Mouse (Mus musculus): ENCODE measurements around the gene Lins1. TPM values are rescaled to one million over a fixed set of nuclear protein-coding genes. Genes with fewer than 3 reads are reported as not detected.

The Lins1 gene
- total and polyA plus RNA-seq, 2 experiments from 2014 or later: 14.8 to 24.4 TPM

GRCm38 (mm10) chr7:66660291-66660690 is 29.4 kb upstream of the Lins1 start:
- no peak overlapping the region for H3K4me3 ChIP-seq (ENCODE audit: low read length)
- no peak overlapping the region for H3K9ac ChIP-seq (replicated peaks; ENCODE audit: low read length)
- no peaks in the 10 kb centered on the region for H3K4me1 ChIP-seq (ENCODE audit: insufficient read depth, low read length)
- H3K36me3 ChIP-seq (ENCODE audit: insufficient read depth, low read length): peaks cover 8% of the 10 kb centered on the region; the same call in 1 of the 2 replicates
- no peak for ATAC-seq
- TF ChIP-seq CTCF (IDR thresholded peaks at IDR 0.05; ENCODE audit: low read depth): peak; percentile 47
- no peak overlapping the region for H3K4me2 ChIP-seq (ENCODE audit: low read depth, low read length)
- no peak overlapping the region for H3K27ac ChIP-seq
- H3K9me3 ChIP-seq (ENCODE audit: low read length): no peaks in the 10 kb centered on the region
- 80% methylated on average over 7 of the region's 7 CpGs for WGBS
- no peaks in the 10 kb centered on the region for H3K27me3 ChIP-seq (ENCODE audit: insufficient read depth, low read length)
- DNase-seq (ENCODE audit: low spot score): no peak

GRCm38 (mm10) chr7:66660972-66661371 is 28.7 kb upstream of the Lins1 start:
- H3K9ac ChIP-seq (replicated peaks; ENCODE audit: low read length): no peak overlapping the region
- WGBS: 83% methylated on average over 8 of the region's 8 CpGs
- TF ChIP-seq CTCF (IDR thresholded peaks at IDR 0.05; ENCODE audit: low read depth): no peak
- H3K36me3 ChIP-seq (ENCODE audit: insufficient read depth, low read length): peaks cover 8% of the 10 kb centered on the region; the same call in 1 of the 2 replicates
- no peaks in the 10 kb centered on the region for H3K4me1 ChIP-seq (ENCODE audit: insufficient read depth, low read length)
- ATAC-seq (no peak), DNase-seq (ENCODE audit: low spot score) (no peak)
- H3K4me2 ChIP-seq (ENCODE audit: low read depth, low read length): no peak overlapping the region
- H3K27me3 ChIP-seq (ENCODE audit: insufficient read depth, low read length): no peaks in the 10 kb centered on the region
- H3K27ac ChIP-seq: no peak overlapping the region
- no peak overlapping the region for H3K4me3 ChIP-seq (ENCODE audit: low read length)
- no peaks in the 10 kb centered on the region for H3K9me3 ChIP-seq (ENCODE audit: low read length)

- Histone ChIP-seq H3K4me2 (ENCODE audit: low read depth, low read length) (peak overlapping the region; percentile 33; the same call in 1 of the 2 replicates), H3K9me3 (ENCODE audit: low read length) (no peaks in the 10 kb centered on the region), H3K27ac (no peak overlapping the region), H3K36me3 (ENCODE audit: insufficient read depth, low read length) (peaks cover 11% of the 10 kb centered on the region; the same call in 1 of the 2 replicates), H3K27me3 (ENCODE audit: insufficient read depth, low read length) (no peaks in the 10 kb centered on the region), H3K4me3 (ENCODE audit: low read length) (no peak overlapping the region), H3K4me1 (ENCODE audit: insufficient read depth, low read length) (no peaks in the 10 kb centered on the region), H3K9ac (replicated peaks; ENCODE audit: low read length) (no peak overlapping the region)
- TF ChIP-seq CTCF (IDR thresholded peaks at IDR 0.05; ENCODE audit: low read depth): peak; percentile 96
- ATAC-seq (peak; percentile 71), DNase-seq (ENCODE audit: low spot score) (peak; percentile 90)
- 20% methylated on average over 8 of the region's 8 CpGs for WGBS
Observed at GRCm38 (mm10) chr7:66661572-66661971, 28.1 kb upstream of the Lins1 start.

DNA sequence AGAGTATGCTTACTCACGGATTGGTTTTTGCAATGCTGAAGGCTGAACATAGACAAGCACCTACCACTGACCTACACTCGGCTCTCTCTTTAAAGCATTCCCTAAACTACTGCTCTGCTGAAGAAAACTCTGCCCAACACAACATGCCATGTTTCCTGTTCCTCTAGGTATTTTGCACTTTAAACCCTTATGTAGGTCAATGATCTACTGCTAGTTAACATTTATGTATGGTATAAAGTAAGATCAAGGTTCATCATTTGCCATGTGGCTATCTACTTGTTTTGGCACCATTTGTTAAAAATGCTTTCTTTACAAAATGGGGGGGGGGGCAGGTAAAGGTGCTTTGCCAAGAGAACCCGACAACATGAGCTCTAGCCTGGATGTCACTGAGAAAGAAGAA is 26.1 kb upstream of the Lins1 start:
- peaks cover under 1% of the 10 kb centered on the region; the same call in 1 of the 2 replicates for H3K9me3 ChIP-seq (ENCODE audit: low read length)
- no peak for TF ChIP-seq CTCF (IDR thresholded peaks at IDR 0.05; ENCODE audit: low read depth)
- H3K9ac ChIP-seq (replicated peaks; ENCODE audit: low read length): no peak overlapping the region
- no peaks in the 10 kb centered on the region for H3K27me3 ChIP-seq (ENCODE audit: insufficient read depth, low read length)
- ATAC-seq (no peak), DNase-seq (ENCODE audit: low spot score) (no peak)
- peaks cover 14% of the 10 kb centered on the region; the same call in 1 of the 2 replicates for H3K36me3 ChIP-seq (ENCODE audit: insufficient read depth, low read length)
- no peak overlapping the region for H3K27ac ChIP-seq
- H3K4me1 ChIP-seq (ENCODE audit: insufficient read depth, low read length): no peaks in the 10 kb centered on the region
- no peak overlapping the region for H3K4me3 ChIP-seq (ENCODE audit: low read length)
- H3K4me2 ChIP-seq (ENCODE audit: low read depth, low read length): no peak overlapping the region
- 91% methylated on average over 3 of the region's 3 CpGs for WGBS

GRCm38 (mm10) chr7:66667064-66667463 is 22.6 kb upstream of the Lins1 start:
- Histone ChIP-seq H3K27me3 (ENCODE audit: insufficient read depth, low read length) (no peaks in the 10 kb centered on the region), H3K27ac (no peak overlapping the region), H3K36me3 (ENCODE audit: insufficient read depth, low read length) (0 out of 2 replicates have a peak, but pooled peaks cover 15% of the 10 kb centered on the region), H3K4me2 (ENCODE audit: low read depth, low read length) (no peak overlapping the region), H3K9me3 (ENCODE audit: low read length) (peaks cover 3% of the 10 kb centered on the region; the same call in 1 of the 2 replicates), H3K4me3 (ENCODE audit: low read length) (no peak overlapping the region), H3K9ac (replicated peaks; ENCODE audit: low read length) (no peak overlapping the region), H3K4me1 (ENCODE audit: insufficient read depth, low read length) (no peaks in the 10 kb centered on the region)
- no peak for TF ChIP-seq CTCF (IDR thresholded peaks at IDR 0.05; ENCODE audit: low read depth)
- DNase-seq (ENCODE audit: low spot score): no peak
- no peak for ATAC-seq

DNA sequence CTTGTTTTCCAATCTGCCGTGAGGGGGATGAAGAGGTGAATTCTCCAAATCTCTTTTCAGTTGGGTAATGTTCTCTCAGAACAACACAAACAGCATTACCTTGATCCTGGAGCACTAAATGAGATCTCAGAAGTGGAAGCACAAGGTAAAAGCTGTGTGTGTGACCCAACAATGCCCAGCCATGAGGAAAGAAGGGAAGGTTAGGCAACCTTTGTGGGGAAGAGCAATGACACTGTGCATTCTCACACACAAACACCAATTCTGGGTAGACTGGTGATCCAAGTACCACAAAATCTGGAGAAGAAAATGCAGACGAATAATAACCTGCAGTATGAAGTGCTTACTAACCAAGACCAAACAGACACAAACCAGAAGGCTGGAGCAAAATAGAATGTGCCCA is 13.9 kb upstream of the Lins1 start:
- 97% methylated on average over 2 of the region's 2 CpGs for WGBS
- peaks cover 74% of the 10 kb centered on the region for H3K36me3 ChIP-seq (ENCODE audit: insufficient read depth, low read length)
- ATAC-seq: no peak

DNA sequence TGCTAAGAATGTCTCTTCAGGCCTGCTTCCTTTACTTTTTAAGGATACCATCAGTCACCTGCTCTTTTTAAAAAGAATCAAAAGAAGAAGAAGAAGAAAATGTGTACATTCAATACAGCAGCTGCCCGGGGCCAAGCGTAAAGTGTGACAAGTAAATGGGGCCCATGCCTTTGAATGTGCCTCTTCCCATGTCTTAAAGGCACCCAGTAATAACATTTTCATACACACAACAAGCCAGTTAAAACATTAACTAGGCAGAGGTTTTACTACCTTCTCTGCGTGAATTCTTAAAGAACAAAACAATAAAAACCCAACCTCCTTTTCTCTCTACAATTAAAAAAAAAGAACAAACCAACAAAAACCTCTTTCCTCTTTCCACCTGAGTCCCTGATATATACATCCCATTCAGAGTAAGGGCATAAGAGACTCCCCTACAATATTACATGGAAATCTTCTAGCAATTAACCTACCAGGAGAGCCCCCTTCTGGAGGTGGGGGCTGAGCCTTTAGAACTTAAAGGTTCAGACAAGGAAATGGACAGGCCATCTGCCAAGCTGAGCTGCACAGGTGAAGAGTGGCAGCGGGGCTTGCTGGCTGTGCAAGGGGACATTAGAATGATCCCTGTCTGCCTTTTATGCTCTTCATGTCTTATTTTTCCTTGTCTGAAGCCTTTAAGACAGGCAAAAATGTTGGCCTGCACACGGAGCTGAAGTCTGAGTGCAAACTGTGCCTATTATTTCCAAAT is 7.4 kb upstream of the Lins1 start:
- 92% methylated on average over 5 of the region's 5 CpGs for WGBS
- no peaks in the 10 kb centered on the region for H3K4me1 ChIP-seq (ENCODE audit: insufficient read depth, low read length)
- H3K27me3 ChIP-seq (ENCODE audit: insufficient read depth, low read length): no peaks in the 10 kb centered on the region
- H3K9me3 ChIP-seq (ENCODE audit: low read length): no peaks in the 10 kb centered on the region
- no peak for DNase-seq (ENCODE audit: low spot score)
- H3K36me3 ChIP-seq (ENCODE audit: insufficient read depth, low read length): peaks cover 42% of the 10 kb centered on the region
- H3K4me3 ChIP-seq (ENCODE audit: low read length): no peak overlapping the region
- H3K4me2 ChIP-seq (ENCODE audit: low read depth, low read length): no peak overlapping the region
- H3K9ac ChIP-seq (replicated peaks; ENCODE audit: low read length): no peak overlapping the region
- H3K27ac ChIP-seq: no peak overlapping the region
- no peak for ATAC-seq
- no peak for TF ChIP-seq CTCF (IDR thresholded peaks at IDR 0.05; ENCODE audit: low read depth)

More for the DNA sequence above, 13.9 kb upstream of the Lins1 start:
- no peak for DNase-seq (ENCODE audit: low spot score)
- H3K4me1 ChIP-seq (ENCODE audit: insufficient read depth, low read length): no peaks in the 10 kb centered on the region
- no peaks in the 10 kb centered on the region for H3K27me3 ChIP-seq (ENCODE audit: insufficient read depth, low read length)
- TF ChIP-seq CTCF (IDR thresholded peaks at IDR 0.05; ENCODE audit: low read depth): no peak
- no peak overlapping the region for H3K27ac ChIP-seq
- no peak overlapping the region for H3K9ac ChIP-seq (replicated peaks; ENCODE audit: low read length)
- H3K9me3 ChIP-seq (ENCODE audit: low read length): no peaks in the 10 kb centered on the region
- no peak overlapping the region for H3K4me2 ChIP-seq (ENCODE audit: low read depth, low read length)
- H3K4me3 ChIP-seq (ENCODE audit: low read length): no peak overlapping the region
